Mouse (Mus musculus) small intestine, adult 2 months (tissue): ENCODE results near the gene Fyn. TPM values are rescaled to one million over a fixed set of nuclear protein-coding genes. Genes with fewer than 3 reads are reported as not detected.

Source experiments
- H3K27ac ChIP-seq: fragments of 200-500 bp; 2 replicates; pipeline ENCODE4 v1.5.1; 2012; ENCODE audit warnings: low read depth, low read length, control low read depth, inconsistent platforms; ENCODE audit not compliant: insufficient read depth
- H3K27me3 ChIP-seq: fragments of 200-500 bp; 2 replicates; pipeline ENCODE4 v1.6.1; 2012; ENCODE audit warnings: mild to moderate bottlenecking, moderate library complexity, low read length, inconsistent platforms; ENCODE audit not compliant: control insufficient read depth, insufficient read depth
- H3K36me3 ChIP-seq: fragments of 200-500 bp; 2 replicates; pipeline ENCODE4 v1.6.1; 2012; ENCODE audit warnings: mild to moderate bottlenecking, low read length, control low read depth, inconsistent platforms; ENCODE audit not compliant: control insufficient read depth, insufficient read depth
- H3K4me1 ChIP-seq: fragments of 200-500 bp; 2 replicates; pipeline ENCODE4 v1.6.1; 2012; ENCODE audit warnings: low read length, inconsistent platforms, mixed read lengths; ENCODE audit not compliant: control insufficient read depth, insufficient read depth, insufficient read length
- H3K4me3 ChIP-seq: fragments of 200-500 bp; 2 replicates; pipeline ENCODE4 v1.5.1; 2012; ENCODE audit warnings: low read depth, mild to moderate bottlenecking, control low read depth, inconsistent platforms, low read length, moderate library complexity
- CTCF ChIP-seq: fragments of 200-500 bp; IDR thresholded peaks from 2 replicates; pipeline ENCODE4 v1.5.1; 2012; ENCODE audit warnings: low read depth, mild to moderate bottlenecking, control low read depth, inconsistent platforms, low read length, moderate library complexity, mixed read lengths; ENCODE audit not compliant: insufficient replicate concordance, insufficient read length; ENCODE audit errors: extremely low read depth
- POLR2A ChIP-seq: fragments of 200-500 bp; IDR thresholded peaks from 2 replicates; pipeline ENCODE4 v1.6.1; 2012; ENCODE audit warnings: low read depth, mild to moderate bottlenecking, control low read depth, inconsistent platforms, low read length, moderate library complexity
- WGBS: fragments of 180-500 bp; shearing (Covaris S2); methylation state at CpG from one replicate; pipeline ENCODE4 v1.1.7; 2018; 5-methylcytosine and 5-hydroxymethylcytosine counted together
- polyA plus RNA-seq: library from polyadenylated mRNA; depleted of rRNA; stranded (reverse); fragments of >200 nt; gene quantifications from 2 replicates; pipeline ENCODE4 v1.2.3, GENCODE M21; 2012

The Fyn gene
- polyA plus RNA-seq, 1 experiment = 7.3 TPM

GRCm38 (mm10) chr10:39488542-39488941 lies 119.9 kb downstream of the Fyn start:
- TF ChIP-seq POLR2A (no peak), CTCF (no peak)
- H3K27me3 ChIP-seq = no peaks in the 10 kb centered on the region
- H3K4me1 ChIP-seq = 0 out of 2 replicates have a peak, but pooled peaks cover 4% of the 10 kb centered on the region
- H3K4me3 ChIP-seq = no peak overlapping the region
- no peaks in the 10 kb centered on the region for H3K36me3 ChIP-seq
- no peak overlapping the region for H3K27ac ChIP-seq
- WGBS = 63% methylated on average over 3 of the region's 3 CpGs

- H3K27me3 ChIP-seq = no peaks in the 10 kb centered on the region
- H3K36me3 ChIP-seq = no peaks in the 10 kb centered on the region
- TF ChIP-seq CTCF = no peak
- TF ChIP-seq POLR2A = no peak
- WGBS = 72% methylated on average over 3 of the region's 3 CpGs
- H3K27ac ChIP-seq = no peak overlapping the region
- H3K4me1 ChIP-seq = 0 out of 2 replicates have a peak, but pooled peaks cover 4% of the 10 kb centered on the region
- H3K4me3 ChIP-seq = no peak overlapping the region
Measured at GRCm38 (mm10) chr10:39488956-39489355, 120.3 kb downstream of the Fyn start.

- Histone ChIP-seq H3K27me3 (no peaks in the 10 kb centered on the region), H3K27ac (no peak overlapping the region), H3K36me3 (no peaks in the 10 kb centered on the region), H3K4me3 (no peak overlapping the region), H3K4me1 (0 out of 2 replicates have a peak, but pooled peaks cover 4% of the 10 kb centered on the region)
- 60% methylated on average over 9 of the region's 9 CpGs for WGBS
- TF ChIP-seq CTCF (no peak), POLR2A (no peak)
Measured at GRCm38 (mm10) chr10:39490349-39491121, 121.9 kb downstream of the Fyn start.

- Histone ChIP-seq H3K27me3 (no peaks in the 10 kb centered on the region), H3K4me1 (0 out of 2 replicates have a peak, but pooled peaks cover 1% of the 10 kb centered on the region), H3K4me3 (no peak overlapping the region), H3K36me3 (no peaks in the 10 kb centered on the region), H3K27ac (no peak overlapping the region)
- 84% methylated on average over 6 of the region's 6 CpGs for WGBS
- TF ChIP-seq CTCF (no peak), POLR2A (no peak)
Measured at GRCm38 (mm10) chr10:39492146-39492545, 123.5 kb downstream of the Fyn start.

- Histone ChIP-seq H3K27me3 (no peaks in the 10 kb centered on the region), H3K4me1 (no peaks in the 10 kb centered on the region), H3K27ac (no peak overlapping the region), H3K4me3 (no peak overlapping the region), H3K36me3 (no peaks in the 10 kb centered on the region)
- WGBS = 93% methylated on average over 3 of the region's 3 CpGs
- TF ChIP-seq CTCF (no peak), POLR2A (no peak)
Measured at GRCm38 (mm10) chr10:39493007-39493406, 124.4 kb downstream of the Fyn start.

- Histone ChIP-seq H3K4me1 (peaks cover 8% of the 10 kb centered on the region; the same call in 1 of the 2 replicates), H3K27ac (no peak overlapping the region), H3K4me3 (no peak overlapping the region), H3K36me3 (no peaks in the 10 kb centered on the region), H3K27me3 (no peaks in the 10 kb centered on the region)
- TF ChIP-seq CTCF (no peak), POLR2A (no peak)
- 44% methylated on average over 7 of the region's 7 CpGs for WGBS
Measured at GRCm38 (mm10) chr10:39498641-39499040, 130.0 kb downstream of the Fyn start.

GRCm38 (mm10) chr10:39501571-39501970 lies 132.9 kb downstream of the Fyn start:
- no peaks in the 10 kb centered on the region for H3K36me3 ChIP-seq
- peak overlapping the region; percentile 18 for H3K4me3 ChIP-seq
- H3K27me3 ChIP-seq = no peaks in the 10 kb centered on the region
- 23% methylated on average over 10 of the region's 10 CpGs for WGBS
- peaks cover 8% of the 10 kb centered on the region; the same call in 1 of the 2 replicates for H3K4me1 ChIP-seq
- TF ChIP-seq CTCF (no peak), POLR2A (no peak)
- no peak overlapping the region for H3K27ac ChIP-seq
